Mouse (Mus musculus): ENCODE results near the gene Ankrd37. TPM values are rescaled to one million over a fixed set of nuclear protein-coding genes. Genes with fewer than 3 reads are reported as not detected.

Ankrd37 gene
- polyA plus RNA-seq, 1 experiment from 2014 or later = 17.9 TPM

DNA sequence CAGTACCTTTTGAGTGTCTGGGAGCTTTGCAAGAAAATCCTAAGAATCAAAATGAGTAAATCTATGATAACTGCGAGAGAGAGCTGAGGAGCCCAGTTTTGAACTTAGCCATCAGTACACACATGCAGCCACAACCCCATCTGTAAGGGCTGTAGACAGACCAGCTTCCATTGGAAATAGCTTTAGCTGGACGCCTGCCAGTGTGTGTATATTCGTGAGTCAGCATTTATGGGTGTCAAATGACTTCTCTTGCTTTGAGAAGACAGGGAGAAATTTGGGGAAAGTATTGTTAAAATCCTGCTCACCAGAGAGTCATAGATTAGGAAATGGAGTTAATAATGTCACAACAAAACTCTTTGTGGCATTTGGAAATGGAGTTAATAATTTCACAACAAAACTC, 18.8 kb downstream of the Ankrd37 start:
- H3K4me1 ChIP-seq (ENCODE audit: control insufficient read depth, insufficient read depth, low read length) = no peaks in the 10 kb centered on the region
- no peaks in the 10 kb centered on the region for H3K27me3 ChIP-seq (ENCODE audit: control insufficient read depth, insufficient read depth, low read length)
- 79% methylated on average over 3 of the region's 3 CpGs for WGBS
- H3K4me3 ChIP-seq (ENCODE audit: low read length) = no peak overlapping the region
- no peak for ATAC-seq (ENCODE audit: low FRiP score, low TSS enrichment)
- peaks cover 43% of the 10 kb centered on the region for H3K36me3 ChIP-seq (ENCODE audit: control insufficient read depth, insufficient read depth, low read length)
- no peak overlapping the region for H3K9ac ChIP-seq (ENCODE audit: low read depth, low read length)
- H3K4me2 ChIP-seq (replicated peaks; ENCODE audit: low read depth, low read length) = no peak overlapping the region
- no peak overlapping the region for H3K27ac ChIP-seq (ENCODE audit: low read depth, low read length)
- no peaks in the 10 kb centered on the region for H3K9me3 ChIP-seq (ENCODE audit: control insufficient read depth, low read length)

DNA sequence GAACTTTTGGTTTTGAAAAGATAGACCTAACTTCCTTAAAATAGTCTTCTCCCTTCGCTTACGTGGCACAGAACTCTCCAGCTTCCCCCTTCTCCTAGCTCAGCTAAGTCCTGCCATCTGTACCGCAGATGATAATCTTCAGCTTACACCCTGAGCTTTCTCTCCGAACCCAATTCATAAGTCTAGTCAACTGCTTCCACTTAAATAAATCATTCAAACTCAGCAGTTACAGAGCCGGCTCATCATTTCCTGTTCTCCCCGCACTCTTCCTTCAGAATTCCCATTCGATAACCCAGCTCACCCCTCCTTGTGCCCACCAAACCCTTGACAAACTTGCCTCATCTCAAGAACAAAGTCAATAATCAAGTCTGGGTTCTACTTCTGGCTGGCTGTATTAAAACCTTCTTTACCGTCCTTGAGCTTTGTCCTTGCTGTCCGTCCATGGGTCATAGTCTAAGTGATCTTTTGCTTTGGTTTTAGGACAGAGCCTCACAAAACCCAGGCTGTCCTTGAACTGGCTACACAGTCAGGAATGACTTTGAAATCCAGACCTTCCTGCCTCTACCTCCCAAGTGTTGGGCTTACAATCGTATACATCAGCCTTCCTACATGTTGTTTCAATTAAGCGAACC, 29.6 kb downstream of the Ankrd37 start:
- Histone ChIP-seq H3K27ac (ENCODE audit: low read depth, low read length) (no peak overlapping the region), H3K4me1 (ENCODE audit: control insufficient read depth, insufficient read depth, low read length) (no peaks in the 10 kb centered on the region), H3K9ac (ENCODE audit: low read depth, low read length) (peak overlapping the region; percentile 66), H3K9me3 (ENCODE audit: control insufficient read depth, low read length) (no peaks in the 10 kb centered on the region), H3K4me2 (replicated peaks; ENCODE audit: low read depth, low read length) (peak overlapping the region; percentile 63), H3K27me3 (ENCODE audit: control insufficient read depth, insufficient read depth, low read length) (no peaks in the 10 kb centered on the region), H3K4me3 (ENCODE audit: low read length) (peak overlapping the region; percentile 60), H3K36me3 (ENCODE audit: control insufficient read depth, insufficient read depth, low read length) (peaks cover 13% of the 10 kb centered on the region; the same call in 1 of the 2 replicates)
- 64% methylated on average over 11 of the region's 11 CpGs for WGBS
- no peak for ATAC-seq (ENCODE audit: low FRiP score, low TSS enrichment)

DNA sequence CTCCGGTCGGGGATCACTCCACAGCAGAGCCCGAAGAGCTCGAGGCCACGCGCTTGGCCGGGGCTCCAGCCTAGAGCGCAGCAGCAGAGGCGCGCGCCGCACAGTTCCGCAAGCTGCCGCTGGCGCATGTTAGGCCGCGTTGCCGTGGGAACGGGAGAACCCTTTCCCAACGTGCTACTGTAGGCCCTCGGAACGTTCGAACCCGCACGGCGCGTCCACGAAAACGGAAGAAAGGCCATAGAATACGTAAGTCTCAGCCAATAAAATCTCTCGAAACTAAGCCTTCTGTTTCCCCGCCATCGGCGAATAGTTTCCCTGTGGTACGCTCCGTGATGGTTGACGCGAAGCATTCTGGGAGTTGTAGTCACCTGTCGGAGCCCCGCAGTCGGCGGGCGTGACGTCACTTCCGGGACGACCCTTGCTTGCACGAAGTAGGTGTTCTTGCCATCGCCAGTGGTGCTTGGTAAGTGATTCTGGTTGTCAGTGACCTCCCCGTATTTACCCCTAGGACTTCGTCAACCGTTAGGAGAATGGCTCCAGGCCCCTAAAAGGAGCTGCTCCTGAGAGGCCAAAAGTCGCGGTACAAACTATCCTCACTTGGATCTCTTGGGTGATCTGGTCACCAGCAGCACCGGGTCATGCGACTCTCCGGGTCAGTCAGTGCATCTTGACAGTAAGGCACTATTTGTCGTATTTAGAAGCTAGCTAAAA, 30.2 kb downstream of the Ankrd37 start, which contains the start of the genes 1700029J07Rik and Ufsp2:
Gene 1700029J07Rik, minus strand, starts transcription at position 127 of the 711 bp plus-strand sequence.
Gene Ufsp2, plus strand, starts transcription at position 403 of the 711 bp plus-strand sequence.
- Histone ChIP-seq H3K9ac (ENCODE audit: low read depth, low read length) (peak within 1 kb of the TSS; percentile 66), H3K4me1 (ENCODE audit: control insufficient read depth, insufficient read depth, low read length) (no peaks in the 10 kb centered on the region), H3K36me3 (ENCODE audit: control insufficient read depth, insufficient read depth, low read length) (peaks cover 9% of the 10 kb centered on the region; the same call in 1 of the 2 replicates), H3K27me3 (ENCODE audit: control insufficient read depth, insufficient read depth, low read length) (no peaks in the 10 kb centered on the region), H3K4me3 (ENCODE audit: low read length) (peak within 1 kb of the TSS; percentile 60), H3K9me3 (ENCODE audit: control insufficient read depth, low read length) (no peaks in the 10 kb centered on the region), H3K4me2 (replicated peaks; ENCODE audit: low read depth, low read length) (peak within 1 kb of the TSS; percentile 63), H3K27ac (ENCODE audit: low read depth, low read length) (peak within 1 kb of the TSS; percentile 74)
- WGBS = under 1% methylated on average over 57 of the region's 57 CpGs
- ATAC-seq (ENCODE audit: low FRiP score, low TSS enrichment) = peak; percentile 98

DNA sequence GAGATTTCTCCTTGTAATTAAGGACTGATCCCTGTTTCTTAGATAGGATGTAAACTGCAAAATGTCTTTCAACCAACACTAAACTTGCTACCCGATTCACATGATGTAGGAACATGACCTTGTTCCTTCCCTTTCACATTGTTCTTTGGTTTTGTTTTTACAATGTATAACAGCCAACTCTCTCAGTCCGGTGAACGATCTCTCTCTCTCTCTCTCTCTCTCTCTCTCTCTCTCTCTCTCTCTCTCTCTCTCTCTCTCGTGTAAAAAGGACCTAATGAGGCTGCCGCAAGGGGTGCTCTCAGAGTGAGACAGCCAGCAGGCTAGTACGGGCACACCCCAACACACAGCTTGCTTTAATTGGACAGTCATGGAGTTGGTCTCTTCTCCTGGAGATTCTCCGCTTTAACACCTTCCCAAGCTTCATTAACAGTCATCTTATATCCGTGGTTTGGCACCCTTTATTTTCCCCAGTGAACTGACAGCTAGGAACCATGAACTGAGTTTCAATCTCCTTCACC, 31.5 kb downstream of the Ankrd37 start:
- ATAC-seq (ENCODE audit: low FRiP score, low TSS enrichment) = no peak
- Histone ChIP-seq H3K9me3 (ENCODE audit: control insufficient read depth, low read length) (no peaks in the 10 kb centered on the region), H3K9ac (ENCODE audit: low read depth, low read length) (no peak overlapping the region), H3K4me1 (ENCODE audit: control insufficient read depth, insufficient read depth, low read length) (no peaks in the 10 kb centered on the region), H3K4me2 (replicated peaks; ENCODE audit: low read depth, low read length) (peak overlapping the region; percentile 54), H3K27me3 (ENCODE audit: control insufficient read depth, insufficient read depth, low read length) (no peaks in the 10 kb centered on the region), H3K27ac (ENCODE audit: low read depth, low read length) (no peak overlapping the region), H3K36me3 (ENCODE audit: control insufficient read depth, insufficient read depth, low read length) (peaks cover 3% of the 10 kb centered on the region; the same call in 1 of the 2 replicates), H3K4me3 (ENCODE audit: low read length) (no peak overlapping the region)
- WGBS = 68% methylated on average over 8 of the region's 8 CpGs

DNA sequence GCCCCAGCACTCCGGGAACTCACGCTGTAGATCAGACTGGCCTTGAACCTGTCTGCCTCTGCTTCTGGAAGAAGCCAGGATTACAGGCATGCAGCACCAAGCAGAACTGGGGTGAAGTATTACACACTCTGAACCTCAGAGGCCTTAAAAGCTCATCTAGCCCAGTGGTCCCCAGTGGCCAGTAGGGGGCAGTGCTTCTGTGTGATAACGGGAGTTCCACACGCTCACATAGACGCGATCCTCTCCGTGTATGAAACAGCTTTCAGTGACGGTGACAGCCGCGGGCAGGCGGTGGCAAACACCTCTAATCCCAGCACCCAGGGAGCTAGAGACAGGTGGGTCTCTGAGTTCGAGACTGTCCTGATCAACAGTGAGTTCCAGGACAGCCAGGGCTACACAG, 34.6 kb downstream of the Ankrd37 start:
- no peaks in the 10 kb centered on the region for H3K36me3 ChIP-seq (ENCODE audit: control insufficient read depth, insufficient read depth, low read length)
- 94% methylated on average over 12 of the region's 12 CpGs for WGBS
- H3K4me2 ChIP-seq (replicated peaks; ENCODE audit: low read depth, low read length) = no peak overlapping the region
- H3K27me3 ChIP-seq (ENCODE audit: control insufficient read depth, insufficient read depth, low read length) = no peaks in the 10 kb centered on the region
- no peak overlapping the region for H3K4me3 ChIP-seq (ENCODE audit: low read length)
- no peak overlapping the region for H3K9ac ChIP-seq (ENCODE audit: low read depth, low read length)
- H3K4me1 ChIP-seq (ENCODE audit: control insufficient read depth, insufficient read depth, low read length) = no peaks in the 10 kb centered on the region
- no peaks in the 10 kb centered on the region for H3K9me3 ChIP-seq (ENCODE audit: control insufficient read depth, low read length)
- no peak overlapping the region for H3K27ac ChIP-seq (ENCODE audit: low read depth, low read length)
- ATAC-seq (ENCODE audit: low FRiP score, low TSS enrichment) = no peak

DNA sequence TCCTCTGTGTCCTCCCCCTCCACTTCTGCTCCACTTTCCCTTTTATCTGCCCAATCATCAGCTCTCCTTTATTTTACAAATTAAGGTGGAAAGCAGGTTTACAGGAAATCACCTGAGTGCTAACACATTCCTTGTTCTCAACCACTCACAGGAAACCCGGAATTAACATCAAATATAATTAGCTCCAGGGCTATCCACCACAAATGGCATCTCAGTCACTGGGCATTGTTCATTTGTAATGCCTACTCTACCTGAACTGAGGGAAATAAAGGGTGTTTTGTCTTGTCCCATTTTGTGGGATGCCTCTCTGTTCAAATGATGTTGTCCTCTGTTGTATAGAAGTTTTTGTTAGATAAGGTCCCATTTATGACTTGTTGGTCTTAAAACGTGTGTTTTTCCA, 54.9 kb downstream of the Ankrd37 start:
- H3K9ac ChIP-seq (ENCODE audit: low read depth, low read length) = no peak overlapping the region
- no peaks in the 10 kb centered on the region for H3K36me3 ChIP-seq (ENCODE audit: control insufficient read depth, insufficient read depth, low read length)
- H3K27ac ChIP-seq (ENCODE audit: low read depth, low read length) = no peak overlapping the region
- WGBS = 55% methylated on average over 2 of the region's 2 CpGs
- H3K9me3 ChIP-seq (ENCODE audit: control insufficient read depth, low read length) = no peaks in the 10 kb centered on the region
- no peak for ATAC-seq (ENCODE audit: low FRiP score, low TSS enrichment)
- H3K4me1 ChIP-seq (ENCODE audit: control insufficient read depth, insufficient read depth, low read length) = no peaks in the 10 kb centered on the region
- no peaks in the 10 kb centered on the region for H3K27me3 ChIP-seq (ENCODE audit: control insufficient read depth, insufficient read depth, low read length)
- H3K4me2 ChIP-seq (replicated peaks; ENCODE audit: low read depth, low read length) = no peak overlapping the region
- no peak overlapping the region for H3K4me3 ChIP-seq (ENCODE audit: low read length)

Other genes with a start within 250 kb of the Ankrd37 start
- 4.3 and 5.6 TPM in 2 replicates for gene Pdlim3, start 120.2 kb downstream of the Ankrd37 start, polyA plus RNA-seq (2014; fragmentation: Nextera tagmentation; extraction: Ambion mirVana)
- gene Ccdc110, start 71.1 kb downstream of the Ankrd37 start, polyA plus RNA-seq (2014; fragmentation: Nextera tagmentation; extraction: Ambion mirVana) = not detected in 2 replicates
- 4.3 and 4.7 TPM in 2 replicates for gene 1700029J07Rik, start 30.5 kb downstream of the Ankrd37 start, polyA plus RNA-seq (2014; fragmentation: Nextera tagmentation; extraction: Ambion mirVana)
- 74.1 and 74.9 TPM in 2 replicates for gene Ufsp2, start 30.2 kb downstream of the Ankrd37 start, polyA plus RNA-seq (2014; fragmentation: Nextera tagmentation; extraction: Ambion mirVana)
- gene Lrp2bp, start 6.4 kb downstream of the Ankrd37 start, polyA plus RNA-seq (2014; fragmentation: Nextera tagmentation; extraction: Ambion mirVana) = 0.32 and 0.39 TPM in 2 replicates
- 28.8 and 30.9 TPM in 2 replicates for gene Cfap97, start 146.1 kb upstream of the Ankrd37 start, polyA plus RNA-seq (2014; fragmentation: Nextera tagmentation; extraction: Ambion mirVana)
- gene Snx25, start 146.5 kb upstream of the Ankrd37 start, polyA plus RNA-seq (2014; fragmentation: Nextera tagmentation; extraction: Ambion mirVana) = 7.4 and 9.0 TPM in 2 replicates
- gene Slc25a4, start 205.6 kb upstream of the Ankrd37 start, polyA plus RNA-seq (2014; fragmentation: Nextera tagmentation; extraction: Ambion mirVana) = 535 and 564 TPM in 2 replicates

All from kidney, embryonic 14.5 days (tissue).